Mouse (Mus musculus) CH12.LX (cell line): ENCODE results near the gene Dlg2. TPM values are rescaled to one million over a fixed set of nuclear protein-coding genes. Genes with fewer than 3 reads are reported as not detected.

Experiments used
- DNase-seq: peaks from one replicate; pipeline ENCODE4 v3.0.0-alpha.2; 2013; ENCODE audit errors: extremely low read depth
- H3K27ac ChIP-seq: 2 replicates; pipeline ENCODE4 v1.5.1; 2012; ENCODE audit warnings: low read depth, mild to moderate bottlenecking, control low read depth, moderate library complexity; ENCODE audit not compliant: insufficient read depth
- H3K27me3 ChIP-seq: replicated peaks from 2 replicates; pipeline ENCODE3; 2012; ENCODE audit warnings: inconsistent platforms
- H3K36me3 ChIP-seq, 2 experiments: replicated peaks in 1 of 2; 2 replicates each; pipeline versions ENCODE3 to v1.6.1; 2012; ENCODE audit warnings: inconsistent platforms in 1 of 2, low read length in 1 of 2, mild to moderate bottlenecking in 1 of 2, mixed read lengths in 1 of 2, moderate library complexity in 1 of 2; ENCODE audit not compliant: control insufficient read depth in 1 of 2, insufficient read depth in 1 of 2
- H3K4me1 ChIP-seq, 2 experiments: 2 replicates each; pipeline ENCODE4 v1.6.1; 2012; ENCODE audit warnings: inconsistent platforms in 1 of 2, moderate library complexity in 1 of 2; ENCODE audit not compliant: insufficient read depth in 2 of 2, control insufficient read depth in 1 of 2
- H3K4me2 ChIP-seq: 2 replicates; pipeline ENCODE4 v1.6.1; 2012; ENCODE audit warnings: low read depth, mild to moderate bottlenecking, control low read depth; ENCODE audit not compliant: poor library complexity, insufficient read depth, severe bottlenecking
- H3K4me3 ChIP-seq, 3 experiments: fragments of 150-350 bp in 1 of 3; sonication (generic) in 1 of 3; replicated peaks in 1 of 3; 2 replicates each; pipeline versions ENCODE3 to v1.5.1; 2011 to 2012; ENCODE audit warnings: low read depth in 2 of 3, low read length in 2 of 3, mild to moderate bottlenecking in 2 of 3, moderate library complexity in 2 of 3, control low read depth in 1 of 3, improper control_type of control experiment in 1 of 3, inconsistent platforms in 1 of 3, mixed read lengths in 1 of 3; ENCODE audit not compliant: poor library complexity in 1 of 3
- H3K79me2 ChIP-seq: replicated peaks from 2 replicates; pipeline ENCODE4 v1.6.1; 2012; ENCODE audit warnings: mild to moderate bottlenecking, moderate library complexity; ENCODE audit not compliant: control insufficient read depth, poor library complexity, insufficient read depth, severe bottlenecking; ENCODE audit errors: extremely low read depth
- H3K9ac ChIP-seq: 2 replicates; pipeline ENCODE4 v1.6.1; 2012; ENCODE audit warnings: low read depth, mild to moderate bottlenecking, control low read depth, moderate library complexity; ENCODE audit not compliant: insufficient read depth
- H3K9me3 ChIP-seq: replicated peaks from 2 replicates; pipeline ENCODE3; 2012; ENCODE audit warnings: low read length, inconsistent platforms, mixed read lengths
- BHLHE40 ChIP-seq: IDR thresholded peaks from 2 replicates; pipeline ENCODE4 v1.6.1; 2011; ENCODE audit warnings: mild to moderate bottlenecking, low read depth, low read length, improper control_type of control experiment
- CHD1 ChIP-seq: IDR thresholded peaks from 2 replicates; pipeline ENCODE4 v1.6.1; 2012; ENCODE audit warnings: low read depth, low read length, improper control_type of control experiment, inconsistent platforms
- CHD2 ChIP-seq: IDR thresholded peaks from 2 replicates; pipeline ENCODE4 v1.6.1; 2011; ENCODE audit warnings: low read length, improper control_type of control experiment
- CTCF ChIP-seq, 2 experiments: IDR thresholded peaks in 1 of 2; conservative IDR thresholded peaks in 1 of 2; 2 replicates each; pipeline ENCODE4 v1.5.1; 2011 to 2012; ENCODE audit warnings: low read depth in 2 of 2, low read length in 2 of 2, improper control_type of control experiment in 1 of 2, inconsistent platforms in 1 of 2, mild to moderate bottlenecking in 1 of 2, moderate library complexity in 1 of 2
- E2F4 ChIP-seq: IDR thresholded peaks from 2 replicates; pipeline ENCODE4 v1.6.1; 2011; ENCODE audit warnings: low read depth, low read length, improper control_type of control experiment; ENCODE audit not compliant: insufficient replicate concordance
- ELF1 ChIP-seq: IDR thresholded peaks from 2 replicates; pipeline ENCODE4 v1.6.1; 2014; ENCODE audit warnings: low read depth, mild to moderate bottlenecking, inconsistent platforms, low read length, improper control_type of control experiment
- EP300 ChIP-seq: IDR thresholded peaks from 2 replicates; pipeline ENCODE4 v1.6.1; 2011; ENCODE audit warnings: low read length, improper control_type of control experiment
- ETS1 ChIP-seq: conservative IDR thresholded peaks from 2 replicates; pipeline ENCODE4 v1.6.1; 2012; ENCODE audit warnings: low read depth, mild to moderate bottlenecking, inconsistent platforms, low read length, improper control_type of control experiment, moderate library complexity
- GABPA ChIP-seq: IDR thresholded peaks from 2 replicates; pipeline ENCODE4 v1.6.1; 2012; ENCODE audit warnings: low read depth, low read length, improper control_type of control experiment, inconsistent platforms; ENCODE audit not compliant: insufficient replicate concordance
- HCFC1 ChIP-seq: IDR thresholded peaks from 2 replicates; pipeline ENCODE4 v1.6.1; 2012; ENCODE audit warnings: low read depth, mild to moderate bottlenecking, inconsistent platforms, low read length, improper control_type of control experiment
- IRF4 ChIP-seq: IDR thresholded peaks from 2 replicates; pipeline ENCODE4 v1.6.1; 2014; ENCODE audit warnings: low read depth, mild to moderate bottlenecking, inconsistent platforms, low read length, improper control_type of control experiment
- JUN ChIP-seq: IDR thresholded peaks from 2 replicates; pipeline ENCODE4 v1.6.1; 2011; ENCODE audit warnings: low read depth, mild to moderate bottlenecking, low read length, improper control_type of control experiment, moderate library complexity; ENCODE audit not compliant: insufficient read depth
- JUND ChIP-seq: conservative IDR thresholded peaks from 2 replicates; pipeline ENCODE4 v1.6.1; 2011; ENCODE audit warnings: low read depth, low read length, improper control_type of control experiment
- KAT2A ChIP-seq: IDR thresholded peaks from 2 replicates; pipeline ENCODE4 v1.6.1; 2012; ENCODE audit warnings: low read length, improper control_type of control experiment, inconsistent platforms; ENCODE audit not compliant: insufficient replicate concordance
- MAFK ChIP-seq: IDR thresholded peaks from 2 replicates; pipeline ENCODE4 v1.6.1; 2011; ENCODE audit warnings: low read length, improper control_type of control experiment; ENCODE audit not compliant: insufficient replicate concordance
- MAX ChIP-seq: IDR thresholded peaks from 2 replicates; pipeline ENCODE4 v1.6.1; 2011; ENCODE audit warnings: low read length, improper control_type of control experiment
- MAZ ChIP-seq: IDR thresholded peaks from 2 replicates; pipeline ENCODE4 v1.6.1; 2012; ENCODE audit warnings: low read depth, mild to moderate bottlenecking, inconsistent platforms, low read length, improper control_type of control experiment, moderate library complexity
- MEF2A ChIP-seq: IDR thresholded peaks from 2 replicates; pipeline ENCODE4 v1.6.1; 2014; ENCODE audit warnings: low read depth, mild to moderate bottlenecking, inconsistent platforms, low read length, improper control_type of control experiment, borderline replicate concordance
- MXI1 ChIP-seq: IDR thresholded peaks from 2 replicates; pipeline ENCODE4 v1.6.1; 2011; ENCODE audit warnings: mild to moderate bottlenecking, low read depth, low read length, improper control_type of control experiment
- MYC ChIP-seq: IDR thresholded peaks from 2 replicates; pipeline ENCODE4 v1.6.1; 2011; ENCODE audit warnings: low read depth, mild to moderate bottlenecking, improper control_type of control experiment, low read length
- NELFE ChIP-seq: IDR thresholded peaks from 2 replicates; pipeline ENCODE4 v1.6.1; 2011; ENCODE audit warnings: low read depth, low read length, improper control_type of control experiment
- NRF1 ChIP-seq: IDR thresholded peaks from 2 replicates; pipeline ENCODE4 v1.6.1; 2014; ENCODE audit warnings: low read depth, mild to moderate bottlenecking, inconsistent platforms, low read length, improper control_type of control experiment, moderate library complexity
- PAX5 ChIP-seq: IDR thresholded peaks from 2 replicates; pipeline ENCODE4 v1.6.1; 2012; ENCODE audit warnings: low read length, inconsistent platforms, mixed read lengths
- POLR2A ChIP-seq: IDR thresholded peaks from 2 replicates; pipeline ENCODE4 v1.6.1; 2011; ENCODE audit warnings: low read depth, mild to moderate bottlenecking, improper control_type of control experiment, low read length
- POLR2AphosphoS2 ChIP-seq: IDR thresholded peaks from 2 replicates; pipeline ENCODE4 v1.6.1; 2011; ENCODE audit warnings: low read depth, low read length, improper control_type of control experiment
- RAD21 ChIP-seq: IDR thresholded peaks from 2 replicates; pipeline ENCODE4 v1.6.1; 2011; ENCODE audit warnings: low read depth, mild to moderate bottlenecking, low read length, improper control_type of control experiment, moderate library complexity
- RCOR1 ChIP-seq: conservative IDR thresholded peaks from 2 replicates; pipeline ENCODE4 v1.6.1; 2012; ENCODE audit warnings: low read depth, mild to moderate bottlenecking, inconsistent platforms, low read length, improper control_type of control experiment
- SIN3A ChIP-seq: IDR thresholded peaks from 2 replicates; pipeline ENCODE4 v1.6.1; 2012; ENCODE audit warnings: low read length, improper control_type of control experiment, inconsistent platforms
- SMC3 ChIP-seq: IDR thresholded peaks from 2 replicates; pipeline ENCODE4 v1.6.1; 2011; ENCODE audit warnings: low read depth, low read length, improper control_type of control experiment
- TBP ChIP-seq: conservative IDR thresholded peaks from 2 replicates; pipeline ENCODE4 v1.6.1; 2011; ENCODE audit warnings: low read depth, low read length, improper control_type of control experiment
- TCF12 ChIP-seq: IDR thresholded peaks from 2 replicates; pipeline ENCODE4 v1.6.1; 2014; ENCODE audit warnings: low read depth, mild to moderate bottlenecking, inconsistent platforms, low read length, improper control_type of control experiment
- UBTF ChIP-seq: IDR thresholded peaks from 2 replicates; pipeline ENCODE4 v1.6.1; 2012; ENCODE audit warnings: low read depth, mild to moderate bottlenecking, inconsistent platforms, low read length, improper control_type of control experiment, moderate library complexity
- USF1 ChIP-seq: IDR thresholded peaks from 2 replicates; pipeline ENCODE4 v1.6.1; 2014; ENCODE audit warnings: low read depth, mild to moderate bottlenecking, inconsistent platforms, low read length, improper control_type of control experiment
- USF2 ChIP-seq: conservative IDR thresholded peaks from 2 replicates; pipeline ENCODE4 v1.6.1; 2011; ENCODE audit warnings: low read depth, low read length, improper control_type of control experiment
- ZC3H11A ChIP-seq: IDR thresholded peaks from 2 replicates; pipeline ENCODE4 v1.6.1; 2012; ENCODE audit warnings: low read depth, mild to moderate bottlenecking, inconsistent platforms, low read length, improper control_type of control experiment
- ZKSCAN1 ChIP-seq: IDR thresholded peaks from 2 replicates; pipeline ENCODE4 v1.6.1; 2012; ENCODE audit warnings: low read depth, inconsistent platforms, low read length, improper control_type of control experiment, borderline replicate concordance
- ZMIZ1 ChIP-seq: IDR thresholded peaks from 2 replicates; pipeline ENCODE4 v1.6.1; 2012; ENCODE audit warnings: low read depth, mild to moderate bottlenecking, inconsistent platforms, low read length, improper control_type of control experiment
- ZNF384 ChIP-seq: IDR thresholded peaks from 2 replicates; pipeline ENCODE4 v1.6.1; 2012; ENCODE audit warnings: low read depth, low read length, improper control_type of control experiment, inconsistent platforms
- dilution Hi-C: fragments of 300-500 bp; cut with MboI; formaldehyde crosslinking; loops from 2 replicates; pipeline ENCODE4 v1.14.3; 2020; ENCODE audit warnings: low sequenced_read_pairs; ENCODE audit not compliant: extremely low pct_unique_long_range_greater_than_20kb, extremely low pct_ligation_motif_present
- in situ Hi-C: fragments of 300-500 bp; cut with MboI; formaldehyde crosslinking; loops from 3 replicates; pipeline ENCODE4 v1.14.3; 2019; ENCODE audit warnings: low sequenced_read_pairs, low pct_ligation_motif_present, low pct_unique_long_range_greater_than_20kb, mixed read lengths
- polyA plus RNA-seq: library from polyadenylated mRNA; unstranded; fragments of >175 nt; gene quantifications from 2 replicates; pipeline ENCODE4 v1.2.1, GENCODE M21; 2012; ENCODE audit warnings: low read depth; ENCODE audit not compliant: insufficient read length
- total RNA-seq, 2 experiments: library from RNA; depleted of rRNA; stranded (reverse); fragments of 300-350 nt in 1 of 2; fragments of >200 nt in 1 of 2; gene quantifications; 2 replicates each; pipeline ENCODE4 v1.2.3; 2012 to 2014

Gene Dlg2
- total and polyA plus RNA-seq, 3 experiments = 0.36 TPM; not detected in 2

DNA sequence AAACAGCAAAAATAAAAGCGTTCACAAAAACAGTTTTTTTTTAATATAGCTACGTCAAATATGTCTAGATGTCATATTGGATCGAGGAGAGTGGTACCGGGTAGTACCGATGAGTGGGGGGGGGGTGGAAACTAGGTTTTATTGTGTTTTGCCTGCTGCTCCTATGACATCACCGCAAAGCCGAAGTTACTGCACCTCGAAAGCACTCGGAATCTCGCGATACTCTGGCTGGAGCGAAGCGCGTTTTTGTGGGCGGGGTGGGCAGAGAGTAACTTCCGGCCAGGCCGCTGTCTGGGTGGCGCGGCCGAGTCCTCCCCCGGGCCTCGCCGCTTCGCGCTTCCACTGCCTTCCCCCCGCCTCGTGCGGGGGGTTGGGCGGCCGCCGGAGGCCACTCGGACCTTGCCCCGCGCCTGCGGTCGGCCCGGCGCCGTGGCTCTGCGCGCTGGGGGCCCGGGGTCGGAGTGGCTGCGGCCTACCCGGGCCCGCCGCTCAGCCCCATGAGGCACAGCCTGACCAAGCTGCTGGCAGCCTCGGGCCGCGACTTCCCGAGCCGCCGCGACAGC, 33.9 kb upstream of the Dlg2 start, which contains the start of gene Crebzf:
Gene Crebzf (plus strand): TSS at position 212 of the 563 bp plus-strand sequence.
- H3K27me3 ChIP-seq = no peaks in the 10 kb centered on the region
- H3K36me3 ChIP-seq = peaks cover 2 to 19% of the 10 kb centered on the region in 2 experiments
- dilution Hi-C loops (no loop called here), in situ Hi-C loops (loop anchor here (25.0 kb wide), 1 partner anchor 430 kb away; no protein-coding TSS in a partner anchor)
- peak; percentile 98 for DNase-seq
- peak within 1 kb of the TSS; percentile 70 for H3K27ac ChIP-seq
- H3K79me2 ChIP-seq = peaks cover 31% of the 10 kb centered on the region
- H3K9me3 ChIP-seq = no peaks in the 10 kb centered on the region
- peak within 1 kb of the TSS; percentile 99 for H3K9ac ChIP-seq
- H3K4me3 ChIP-seq = peak within 1 kb of the TSS; percentile 77 to 100 (median 94)
- peak within 1 kb of the TSS; percentile 94 for H3K4me2 ChIP-seq
- peaks cover 3 to 16% of the 10 kb centered on the region in 2 experiments; a peak in 2 of 4 replicates for H3K4me1 ChIP-seq
- TF ChIP-seq JUN = peak; percentile 75; the same call in 1 of the 2 replicates
- TF ChIP-seq HCFC1 = peak; percentile 79
- TF ChIP-seq MAFK = no peak
- TF ChIP-seq EP300 = 0 out of 2 replicates have a peak, but pooled peaks have one; percentile 27
- TF ChIP-seq E2F4 = peak; percentile 20; the same call in 1 of the 2 replicates
- TF ChIP-seq ELF1 = peak; percentile 84
- no peak for TF ChIP-seq BHLHE40
- no peak for TF ChIP-seq ZKSCAN1
- peak; percentile 94 for TF ChIP-seq POLR2A
- no peak for TF ChIP-seq RCOR1
- TF ChIP-seq RAD21 = no peak
- TF ChIP-seq NRF1 = no peak
- TF ChIP-seq JUND = peak; percentile 64; the same call in 1 of the 2 replicates
- TF ChIP-seq SMC3 = no peak
- no peak; the same call in 1 of the 2 replicates for TF ChIP-seq MAX
- peak; percentile 74; the same call in 1 of the 2 replicates for TF ChIP-seq NELFE
- TF ChIP-seq KAT2A = peak; percentile 70; the same call in 1 of the 2 replicates
- TF ChIP-seq UBTF = peak; percentile 19; the same call in 1 of the 2 replicates
- TF ChIP-seq ZC3H11A = no peak
- TF ChIP-seq ETS1 = peak; percentile 43
- peak; percentile 90 for TF ChIP-seq TCF12
- peak; percentile 60 for TF ChIP-seq MYC
- TF ChIP-seq USF2 = no peak
- peak; percentile 80; the same call in 1 of the 2 replicates for TF ChIP-seq POLR2AphosphoS2
- no peak for TF ChIP-seq CHD1
- peak; percentile 93 for TF ChIP-seq SIN3A
- TF ChIP-seq TBP = peak; percentile 88
- no peak for TF ChIP-seq ZNF384
- peak; percentile 82 for TF ChIP-seq MAZ
- peak; percentile 30; the same call in 1 of the 2 replicates for TF ChIP-seq ZMIZ1
- TF ChIP-seq MXI1 = peak; percentile 81
- TF ChIP-seq MEF2A = no peak; the same call in 1 of the 2 replicates
- TF ChIP-seq USF1 = no peak
- no peak for TF ChIP-seq PAX5
- TF ChIP-seq CTCF (conservative IDR thresholded peaks at IDR 0.05 in 1 of 2, IDR thresholded peaks at IDR 0.05 in 1 of 2; ENCODE audit: low read depth in 2 of 2, low read length in 2 of 2) = no peak
- peak; percentile 54; the same call in 1 of the 2 replicates for TF ChIP-seq IRF4
- no peak for TF ChIP-seq GABPA
- peak; percentile 100 for TF ChIP-seq CHD2
